Mouse (Mus musculus) 3134 (cell line): ENCODE measurements around the gene Igdcc3.
"Not testable (repeated sequence)": the region's sequence is repeated elsewhere in the genome, so short reads cannot be mapped to it uniquely, and the experiment has no call there.

Experiments used
- DNase-seq: peaks from one replicate; pipeline ENCODE4 v3.0.0-alpha.2; 2011; ENCODE audit warnings: low spot score; ENCODE audit not compliant: insufficient read length; ENCODE audit errors: extremely low read depth

The Igdcc3 gene

GRCm38 (mm10) chr9:65201021-65201380 lies 60.0 kb downstream of the Igdcc3 start:
- no peak for DNase-seq

- peak; percentile 84 for DNase-seq
Observed at GRCm38 (mm10) chr9:65201381-65202164, 60.6 kb downstream of the Igdcc3 start.

- DNase-seq, result no peak
Observed at GRCm38 (mm10) chr9:65202165-65202754, 61.3 kb downstream of the Igdcc3 start.

GRCm38 (mm10) chr9:65205049-65205815 lies 64.2 kb downstream of the Igdcc3 start:
- no peak for DNase-seq

GRCm38 (mm10) chr9:65207041-65207815 lies 66.2 kb downstream of the Igdcc3 start:
- DNase-seq, result not testable (repeated sequence)

GRCm38 (mm10) chr9:65208293-65209179 lies 67.5 kb downstream of the Igdcc3 start:
- no peak for DNase-seq

- no peak for DNase-seq
Observed at GRCm38 (mm10) chr9:65211598-65211997, 70.6 kb downstream of the Igdcc3 start.

GRCm38 (mm10) chr9:65214425-65214777 lies 73.4 kb downstream of the Igdcc3 start:
- DNase-seq, result no peak

- DNase-seq, result peak; percentile 93
Observed at GRCm38 (mm10) chr9:65214778-65215493, 73.9 kb downstream of the Igdcc3 start.

GRCm38 (mm10) chr9:65215494-65216126 lies 74.6 kb downstream of the Igdcc3 start:
- no peak for DNase-seq

GRCm38 (mm10) chr9:65216972-65217371 lies 76.0 kb downstream of the Igdcc3 start:
- no peak for DNase-seq

GRCm38 (mm10) chr9:65217661-65218060 lies 76.7 kb downstream of the Igdcc3 start:
- no peak for DNase-seq

- DNase-seq, result no peak
Observed at GRCm38 (mm10) chr9:65218916-65219315, 77.9 kb downstream of the Igdcc3 start.

- not testable (repeated sequence) for DNase-seq
Observed at GRCm38 (mm10) chr9:65220398-65220797, 79.4 kb downstream of the Igdcc3 start.

- DNase-seq, result no peak
Observed at GRCm38 (mm10) chr9:65223927-65224326, 82.9 kb downstream of the Igdcc3 start.

GRCm38 (mm10) chr9:65225795-65226194 lies 84.8 kb downstream of the Igdcc3 start:
- DNase-seq, result no peak

GRCm38 (mm10) chr9:65230250-65230649 lies 89.3 kb downstream of the Igdcc3 start:
- no peak for DNase-seq

- DNase-seq, result no peak
Observed at GRCm38 (mm10) chr9:65231284-65231683, 90.3 kb downstream of the Igdcc3 start.
